Mouse (Mus musculus): Measurements from ENCODE around the gene 2010005H15Rik.
"Not testable (repeated sequence)": the region's sequence is repeated elsewhere in the genome, so short reads cannot be mapped to it uniquely, and the experiment has no call there.

2010005H15Rik gene

GRCm38 (mm10) chr16:36221168-36221567 lies at the start of gene 2010005H15Rik:
Gene 2010005H15Rik, plus strand, starts transcription at chr16:36221468.
- DNase-seq: not testable (repeated sequence)

DNA sequence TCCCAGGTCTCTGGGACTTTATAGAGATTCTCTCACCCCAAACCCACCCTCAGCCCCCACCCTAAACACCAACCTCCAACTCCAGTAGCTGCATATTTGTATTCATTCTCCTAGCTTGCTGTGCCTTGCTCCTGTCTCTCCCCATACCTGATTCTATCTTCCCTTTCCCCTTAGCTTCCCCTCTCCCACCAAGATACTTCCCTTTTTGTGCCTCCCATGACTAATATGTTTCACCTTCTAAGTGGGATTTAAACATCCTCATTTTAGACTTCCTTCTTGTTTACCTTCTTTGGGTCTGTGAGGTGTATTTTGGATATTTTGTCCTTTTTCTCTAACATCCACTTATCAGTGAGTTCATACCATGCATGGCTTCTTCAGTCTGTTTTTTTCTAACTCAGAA lies 45.2 kb upstream of the 2010005H15Rik start:
- no peak for DNase-seq

GRCm38 (mm10) chr16:36179910-36180309 lies 41.4 kb upstream of the 2010005H15Rik start:
- DNase-seq: no peak

DNA sequence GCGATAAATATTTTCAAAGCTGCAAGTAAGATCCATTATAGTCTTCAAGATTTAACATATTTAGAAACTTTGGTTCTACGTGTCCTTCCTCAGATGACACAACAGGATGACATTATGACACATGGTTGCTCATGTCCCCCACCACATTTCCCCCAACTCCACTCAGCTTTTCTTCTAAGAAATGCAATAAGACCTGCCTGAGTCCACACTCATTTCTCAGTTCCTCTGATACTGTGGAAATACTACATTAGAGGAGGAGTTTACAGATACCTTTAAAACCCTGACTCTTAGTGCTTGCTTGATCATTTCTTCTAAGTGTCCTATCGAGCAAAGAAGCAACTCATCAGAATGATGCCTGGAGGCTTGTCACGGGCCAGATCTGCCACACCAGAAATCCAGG lies 37.4 kb upstream of the 2010005H15Rik start, which contains the start of gene Gm5483:
Gene Gm5483, plus strand, starts transcription at position 301 of the 400 bp plus-strand sequence.
- DNase-seq: not testable (repeated sequence)

DNA sequence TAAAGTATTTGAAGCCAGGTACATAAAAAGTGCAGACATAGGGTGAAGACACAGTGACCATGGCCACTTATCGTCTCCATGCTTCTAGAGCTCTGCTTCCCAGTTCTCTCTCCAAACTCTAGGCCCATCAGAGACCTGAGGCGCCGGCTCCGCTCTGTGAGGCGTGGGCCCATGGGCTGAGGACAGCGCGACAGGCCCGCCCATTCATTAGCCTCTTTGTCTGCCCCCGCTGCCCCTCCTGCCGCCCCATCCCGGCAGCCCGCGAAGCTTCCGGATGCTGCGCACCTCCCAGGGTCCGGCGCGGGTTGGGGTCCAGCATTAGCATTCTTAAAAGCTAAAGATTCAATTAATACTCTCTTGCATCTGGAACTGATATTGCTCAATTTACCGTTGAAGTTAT lies 22.0 kb upstream of the 2010005H15Rik start:
- DNase-seq: no peak

DNA sequence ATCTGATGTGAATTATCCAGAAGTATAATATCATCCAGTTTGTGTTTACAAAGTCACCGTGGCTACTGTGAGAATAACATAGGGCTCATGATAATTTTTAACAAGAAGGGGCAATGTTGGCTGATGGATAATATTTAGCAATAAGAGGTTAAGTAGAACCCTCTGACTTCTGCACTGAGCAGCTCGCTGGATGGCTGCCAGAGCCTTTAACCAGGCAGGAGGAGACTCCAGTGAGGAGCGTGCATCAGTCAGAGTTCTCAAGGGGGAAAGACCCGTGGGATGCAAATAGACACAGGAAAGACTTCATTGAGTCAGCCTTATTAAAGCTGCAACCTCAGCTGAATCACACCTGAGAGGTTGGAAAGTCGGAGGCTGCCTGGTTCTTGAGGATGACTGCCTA lies 17.4 kb upstream of the 2010005H15Rik start:
- DNase-seq: no peak

DNA sequence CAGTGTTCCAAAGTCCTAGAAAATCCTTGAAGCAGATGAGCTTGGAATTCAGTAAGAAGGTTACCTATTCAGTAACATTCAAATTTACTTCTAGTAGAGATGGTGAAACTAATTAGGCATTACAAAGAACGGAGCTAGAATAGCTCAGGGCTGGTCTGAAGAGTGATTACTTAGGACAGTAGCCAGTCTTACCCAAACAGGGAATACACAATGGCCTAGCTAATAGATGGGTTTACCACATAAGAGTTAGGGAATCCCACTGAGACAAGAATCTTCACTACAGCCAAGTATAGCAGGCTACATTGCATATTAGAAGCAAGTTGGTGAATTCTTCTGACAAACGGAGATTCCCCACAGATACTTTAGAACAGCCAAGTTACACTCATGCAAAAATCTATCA lies 15.6 kb upstream of the 2010005H15Rik start:
- not testable (repeated sequence) for DNase-seq

- DNase-seq: no peak
Measured at GRCm38 (mm10) chr16:36209967-36210453, 11.3 kb upstream of the 2010005H15Rik start, which contains the start of gene Gm5416. Gene Gm5416, plus strand, starts transcription at chr16:36210403.

DNA sequence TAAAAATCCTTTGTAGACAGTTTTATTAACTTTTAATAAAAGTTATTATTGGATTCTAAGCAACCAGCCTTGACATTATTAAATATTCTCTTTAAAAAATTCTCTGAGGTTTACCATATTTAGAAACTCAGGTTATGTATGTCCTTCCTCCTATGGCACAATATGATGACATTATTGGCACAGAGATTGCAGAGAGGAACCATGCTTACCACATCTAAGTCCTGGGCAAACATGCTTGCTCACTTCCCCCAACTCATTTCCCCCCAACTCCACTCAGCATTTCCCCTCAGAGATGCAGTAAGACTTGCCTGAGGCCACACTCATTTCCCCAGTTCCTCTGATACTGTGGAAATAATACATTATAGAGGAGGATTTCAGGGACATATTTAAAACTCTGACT lies 39.3 kb downstream of the 2010005H15Rik start:
- DNase-seq: not testable (repeated sequence)

GRCm38 (mm10) chr16:36276796-36277195 lies 55.5 kb downstream of the 2010005H15Rik start, which contains the start of gene Stfa1:
Gene Stfa1, plus strand, starts transcription at chr16:36276951.
- DNase-seq: not testable (repeated sequence)

- DNase-seq: no peak
Measured at GRCm38 (mm10) chr16:36289140-36289539, 67.9 kb downstream of the 2010005H15Rik start.

Measured in right cerebral cortex, postnatal 25 days (tissue).